Mouse (Mus musculus) lung, postnatal 0 days (tissue): Measurements from ENCODE around the gene Gm20509. TPM values are rescaled to one million over a fixed set of nuclear protein-coding genes. Genes with fewer than 3 reads are reported as not detected.
A peak's percentile ranks its signal among the peaks of the same experiment; 100 is the strongest.

Experiments
- ATAC-seq: fragments of 200-750 bp; cut with Nextera tagmentation; 2 replicates; pipeline ENCODE4 v1.8.0; 2017; ENCODE audit warnings: moderate library complexity
- DNase-seq: peaks from one replicate; pipeline ENCODE4 v3.0.0-alpha.2; 2016; ENCODE audit warnings: low spot score
- H3K27ac ChIP-seq: fragments of 300-500 bp; sonication (generic); 2 replicates; pipeline ENCODE4 v1.5.1; 2014; ENCODE audit warnings: antibody characterized with exemption, mild to moderate bottlenecking, low read length, mixed read lengths
- H3K27me3 ChIP-seq: fragments of 300-500 bp; sonication (generic); replicated peaks from 2 replicates; pipeline ENCODE4 v1.6.1; 2014; ENCODE audit warnings: low read length, mixed read lengths; ENCODE audit not compliant: insufficient read depth
- H3K36me3 ChIP-seq: fragments of 300-500 bp; sonication (generic); 2 replicates; pipeline ENCODE4 v1.6.1; 2014; ENCODE audit warnings: low read length, mixed read lengths; ENCODE audit not compliant: insufficient read depth
- H3K4me1 ChIP-seq: fragments of 300-500 bp; sonication (generic); 2 replicates; pipeline ENCODE4 v1.6.1; 2014; ENCODE audit warnings: antibody characterized with exemption, low read depth, low read length, mixed read lengths; ENCODE audit not compliant: insufficient read depth
- H3K4me2 ChIP-seq: fragments of 300-500 bp; sonication (generic); replicated peaks from 2 replicates; pipeline ENCODE4 v1.6.1; 2014; ENCODE audit warnings: low read depth, mild to moderate bottlenecking, low read length, moderate library complexity, mixed read lengths
- H3K4me3 ChIP-seq: fragments of 300-500 bp; sonication (generic); 2 replicates; pipeline ENCODE4 v1.5.1; 2014; ENCODE audit warnings: low read depth, low read length
- H3K9ac ChIP-seq: fragments of 300-500 bp; sonication (generic); replicated peaks from 2 replicates; pipeline ENCODE4 v1.6.1; 2014; ENCODE audit warnings: low read depth, mild to moderate bottlenecking
- H3K9me3 ChIP-seq: fragments of 300-500 bp; sonication (generic); 2 replicates; pipeline ENCODE4 v1.6.1; 2016; ENCODE audit warnings: low read length, mixed read lengths
- CTCF ChIP-seq: IDR thresholded peaks from 2 replicates; pipeline ENCODE4 v1.5.1; 2016; ENCODE audit warnings: antibody characterized with exemption, mild to moderate bottlenecking
- EP300 ChIP-seq: IDR thresholded peaks from 2 replicates; pipeline ENCODE4 v1.6.1; 2016; ENCODE audit warnings: antibody characterized with exemption, mild to moderate bottlenecking, control low read depth
- WGBS: fragments of 180-500 bp; shearing (Covaris S2); extraction: QIAGEN DNeasy Blood & Tissue Kit; methylation state at CpG from one replicate; pipeline ENCODE4 v1.1.7; 2014; 5-methylcytosine and 5-hydroxymethylcytosine counted together
- polyA plus RNA-seq: library from polyadenylated mRNA; unstranded; fragments of >200 nt; fragmentation: Nextera tagmentation; extraction: Ambion mirVana; gene quantifications from 2 replicates; pipeline ENCODE4 v1.2.1, GENCODE M21; 2015

Gene Gm20509
- polyA plus RNA-seq, 1 experiment from 2014 or later = not detected

- no peaks in the 10 kb centered on the region for H3K4me1 ChIP-seq
- ATAC-seq = no peak
- no peaks in the 10 kb centered on the region for H3K27me3 ChIP-seq
- no peak overlapping the region for H3K4me3 ChIP-seq
- H3K4me2 ChIP-seq = no peak overlapping the region
- DNase-seq = no peak
- 74% methylated on average over 4 of the region's 4 CpGs for WGBS
- H3K9ac ChIP-seq = no peak overlapping the region
- H3K36me3 ChIP-seq = no peaks in the 10 kb centered on the region
- H3K27ac ChIP-seq = no peak overlapping the region
- H3K9me3 ChIP-seq = no peaks in the 10 kb centered on the region
- TF ChIP-seq EP300 = no peak
- no peak for TF ChIP-seq CTCF
Observed at GRCm38 (mm10) chr9:73157968-73158367, 55.7 kb downstream of the Gm20509 start.

DNA sequence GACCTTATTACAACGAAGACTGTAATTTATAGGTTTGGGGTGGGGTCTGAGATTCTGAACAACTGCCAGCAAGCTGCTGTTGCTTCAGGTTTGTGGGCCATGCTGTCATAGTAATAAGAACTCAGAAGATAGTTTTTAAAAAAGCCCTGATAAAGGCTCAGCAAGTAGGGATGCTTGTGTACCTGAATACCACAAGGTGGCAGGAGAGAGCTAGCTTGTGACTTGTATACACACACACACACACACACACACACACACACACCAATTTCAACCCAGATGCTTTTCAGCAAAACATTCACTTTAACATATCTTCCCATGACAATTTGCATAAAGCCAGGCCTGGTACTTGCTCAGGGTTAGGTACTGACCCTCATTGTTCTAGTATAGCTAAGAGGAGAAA, 57.0 kb downstream of the Gm20509 start:
- no peak overlapping the region for H3K4me3 ChIP-seq
- DNase-seq (peak; percentile 48), ATAC-seq (no peak)
- TF ChIP-seq EP300 = no peak
- TF ChIP-seq CTCF = peak; percentile 68
- 35% methylated on average over 1 of the region's 1 CpGs for WGBS
- no peaks in the 10 kb centered on the region for H3K27me3 ChIP-seq
- H3K9ac ChIP-seq = no peak overlapping the region
- no peaks in the 10 kb centered on the region for H3K4me1 ChIP-seq
- H3K9me3 ChIP-seq = no peaks in the 10 kb centered on the region
- no peak overlapping the region for H3K27ac ChIP-seq
- H3K36me3 ChIP-seq = no peaks in the 10 kb centered on the region
- H3K4me2 ChIP-seq = no peak overlapping the region

DNA sequence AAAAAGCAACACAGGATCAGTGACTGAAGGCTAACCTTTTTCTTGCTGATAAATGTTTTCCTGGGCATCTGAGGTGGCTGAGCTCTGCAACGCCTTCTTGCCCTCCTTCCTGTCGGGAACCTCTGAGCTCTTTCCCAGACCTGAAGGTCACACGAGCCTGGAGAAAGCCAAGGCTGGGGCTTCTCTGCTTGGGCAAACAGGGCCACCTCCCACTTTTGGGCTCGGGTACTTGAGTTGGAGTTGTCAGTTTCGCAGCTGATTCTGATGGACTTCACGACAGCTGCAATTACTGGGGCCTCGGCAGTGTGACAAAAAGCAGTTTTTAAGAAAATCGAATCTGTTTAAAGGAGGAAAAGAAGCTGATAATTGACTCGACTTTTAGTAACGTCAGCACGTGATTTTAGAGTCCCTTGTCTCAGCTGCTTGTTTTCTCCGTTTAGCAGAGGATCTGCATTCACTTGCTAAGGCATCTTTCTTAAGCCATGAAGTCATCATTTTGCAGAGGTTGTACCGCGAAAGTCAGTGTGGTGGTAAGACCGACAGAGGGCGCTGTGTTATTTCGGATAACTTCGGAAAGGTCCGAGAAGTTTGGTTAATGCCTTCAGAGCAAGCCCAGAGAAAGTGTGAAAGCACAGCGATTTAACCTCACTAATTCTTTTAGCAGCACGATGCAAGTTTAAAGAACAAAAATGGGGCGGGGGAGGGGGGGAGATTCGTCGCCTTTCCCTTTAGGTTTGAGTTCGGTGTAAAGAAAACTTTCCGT, 60.5 kb downstream of the Gm20509 start:
- peak; percentile 30; the same call in 1 of the 2 replicates for ATAC-seq
- TF ChIP-seq EP300 (no peak), CTCF (peak; percentile 93)
- no peak overlapping the region for H3K9ac ChIP-seq

GRCm38 (mm10) chr9:73165631-73166030, 63.4 kb downstream of the Gm20509 start:
- H3K9ac ChIP-seq = no peak overlapping the region
- no peaks in the 10 kb centered on the region for H3K36me3 ChIP-seq
- DNase-seq = no peak
- H3K9me3 ChIP-seq = no peaks in the 10 kb centered on the region
- TF ChIP-seq CTCF (no peak), EP300 (no peak)
- H3K27me3 ChIP-seq = no peaks in the 10 kb centered on the region
- H3K27ac ChIP-seq = no peak overlapping the region
- 90% methylated on average over 4 of the region's 4 CpGs for WGBS
- no peak overlapping the region for H3K4me2 ChIP-seq
- no peaks in the 10 kb centered on the region for H3K4me1 ChIP-seq
- no peak for ATAC-seq
- H3K4me3 ChIP-seq = no peak overlapping the region

More for the DNA sequence above, 60.5 kb downstream of the Gm20509 start:
- no peaks in the 10 kb centered on the region for H3K4me1 ChIP-seq
- peak overlapping the region; percentile 22; the same call in 1 of the 2 replicates for H3K4me3 ChIP-seq
- H3K9me3 ChIP-seq = no peaks in the 10 kb centered on the region
- no peaks in the 10 kb centered on the region for H3K27me3 ChIP-seq
- 15% methylated on average over 26 of the region's 26 CpGs for WGBS
- H3K36me3 ChIP-seq = no peaks in the 10 kb centered on the region
- H3K4me2 ChIP-seq = peak overlapping the region; percentile 51
- no peak overlapping the region for H3K27ac ChIP-seq
- DNase-seq = peak; percentile 81

Other genes starting within 250 kb of the Gm20509 start
- gene Pygo1, start 176.8 kb upstream of the Gm20509 start, polyA plus RNA-seq = 1.8 TPM in 2 replicates
- 2.4 and 3.4 TPM in 2 replicates for gene Dyx1c1, start 143.7 kb upstream of the Gm20509 start, polyA plus RNA-seq
- not detected in 2 replicates for gene Gm44503, start 143.6 kb upstream of the Gm20509 start, polyA plus RNA-seq
- gene Ccpg1os, start 117.1 kb upstream of the Gm20509 start, polyA plus RNA-seq = 31.2 and 38.3 TPM in 2 replicates
- gene Ccpg1, start 117.0 kb upstream of the Gm20509 start, polyA plus RNA-seq = 56.0 and 62.6 TPM in 2 replicates
- 5.5 and 6.5 TPM in 2 replicates for gene Pigb, start 62.1 kb upstream of the Gm20509 start, polyA plus RNA-seq
- 41.6 and 48.7 TPM in 2 replicates for gene Rab27a, start 57.6 kb upstream of the Gm20509 start, polyA plus RNA-seq
- 0.12 and 0.14 TPM in 2 replicates for gene Khdc3, start 634 bp upstream of the Gm20509 start, polyA plus RNA-seq
- 58.8 and 59.8 TPM in 2 replicates for gene Rsl24d1, start 11.0 kb downstream of the Gm20509 start, polyA plus RNA-seq